ENCODE assay signal across 8 mouse cellular contexts in the genomic region with DNA sequence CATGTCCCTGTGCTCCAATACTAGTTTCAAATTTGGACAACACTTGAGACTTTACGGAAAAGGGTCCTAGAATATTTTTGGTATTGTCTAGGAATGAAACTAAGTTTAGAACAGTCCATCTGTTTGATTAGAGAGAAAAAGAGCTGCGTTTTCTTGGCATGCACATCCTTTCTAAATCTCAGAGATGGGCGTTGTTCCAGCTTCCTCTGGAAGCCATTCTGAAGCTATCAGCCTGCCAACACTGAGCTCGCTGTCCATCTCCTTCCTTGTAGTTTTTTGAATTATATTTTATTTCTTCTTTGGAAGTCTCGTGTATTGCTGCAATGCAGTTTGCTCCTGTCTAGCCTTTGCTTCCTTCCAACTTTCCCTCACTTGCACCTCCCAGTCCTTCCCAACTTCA. TPM values are rescaled to one million over a fixed set of nuclear protein-coding genes. Genes with fewer than 3 reads are reported as not detected.
DNase-seq lines count a peak whose midpoint lies in the region; ATAC-seq and TF ChIP-seq lines count a peak whose summit lies in the region.

No protein-coding gene starts in this region.

- H3K9me3 ChIP-seq in stomach, embryonic 16.5 days (replicated peaks; ENCODE audit: control insufficient read depth, low read length), result no peaks in the 10 kb centered on the region
- no peaks in the 10 kb centered on the region for H3K9me3 ChIP-seq in hindbrain, embryonic 11.5 days (ENCODE audit: control insufficient read depth, low read length)

- no peak overlapping the region for H3K4me2 ChIP-seq in stomach, embryonic 16.5 days (ENCODE audit: low read depth, low read length)
- H3K4me2 ChIP-seq in hindbrain, embryonic 11.5 days (replicated peaks; ENCODE audit: low read depth, low read length), result no peak overlapping the region

- no peak for TF ChIP-seq POLR2A in embryonic fibroblast, embryonic 13.5 days (IDR thresholded peaks at IDR 0.05; ENCODE audit: low read depth, low read length)

- peaks cover 6% of the 10 kb centered on the region; the same call in 1 of the 2 replicates for H3K4me1 ChIP-seq in embryonic fibroblast, embryonic 13.5 days (ENCODE audit: control insufficient read depth, insufficient read depth, low read length)
- H3K4me1 ChIP-seq in stomach, embryonic 16.5 days (ENCODE audit: control insufficient read depth, insufficient read depth, low read length), result peaks cover 21% of the 10 kb centered on the region
- H3K4me1 ChIP-seq in hindbrain, embryonic 11.5 days (replicated peaks; ENCODE audit: control insufficient read depth, insufficient read depth, low read length), result 0 out of 2 replicates have a peak, but pooled peaks cover 3% of the 10 kb centered on the region

- no peaks in the 10 kb centered on the region for H3K36me3 ChIP-seq in stomach, embryonic 16.5 days (ENCODE audit: control insufficient read depth, insufficient read depth, low read length)
- H3K36me3 ChIP-seq in hindbrain, embryonic 11.5 days (ENCODE audit: control insufficient read depth, insufficient read depth, low read length), result no peaks in the 10 kb centered on the region

- no peak overlapping the region for H3K9ac ChIP-seq in stomach, embryonic 16.5 days (ENCODE audit: low read length)
- no peak overlapping the region for H3K9ac ChIP-seq in hindbrain, embryonic 11.5 days (ENCODE audit: low read depth, low read length)

- peak; percentile 24 for DNase-seq in gastrocnemius, postnatal 10 days
- no peak for DNase-seq in gastrocnemius, postnatal 14 days
- DNase-seq in adipocyte (ENCODE audit: low spot score), result peak; percentile 65
- DNase-seq in layer of hippocampus, adult 9-11 months, result peak; percentile 65
- DNase-seq in hindbrain, embryonic 11.5 days (ENCODE audit: low spot score), result no peak

- intact Hi-C loops in gastrocnemius, postnatal 14 days (cut with DNase I; ENCODE audit: low total_unique reads), result no loop called here

- no peak overlapping the region for H3K4me3 ChIP-seq in embryonic fibroblast, embryonic 13.5 days (ENCODE audit: insufficient read depth, low read length)
- no peak overlapping the region for H3K4me3 ChIP-seq in stomach, embryonic 16.5 days (replicated peaks; ENCODE audit: low read length)
- no peak overlapping the region for H3K4me3 ChIP-seq in hindbrain, embryonic 11.5 days (ENCODE audit: low read depth, low read length)

- no peak for TF ChIP-seq CTCF in embryonic fibroblast, embryonic 13.5 days (IDR thresholded peaks at IDR 0.05; ENCODE audit: borderline replicate concordance, insufficient read depth, low read length)

- no peak for ATAC-seq in stomach, embryonic 16.5 days (ENCODE audit: insufficient read depth, low FRiP score)
- ATAC-seq in hindbrain, embryonic 11.5 days (ENCODE audit: low FRiP score), result no peak
- no peak for ATAC-seq in monocyte, adult 5-6 weeks (replicated peaks; ENCODE audit: insufficient number of reproducible peaks, low FRiP score, low TSS enrichment, poor library complexity, severe bottlenecking)

- H3K27me3 ChIP-seq in stomach, embryonic 16.5 days (ENCODE audit: control insufficient read depth, insufficient read depth, low read length), result no peaks in the 10 kb centered on the region
- no peaks in the 10 kb centered on the region for H3K27me3 ChIP-seq in hindbrain, embryonic 11.5 days (ENCODE audit: control insufficient read depth, insufficient read depth, low read length)

- WGBS in stomach, embryonic 16.5 days, result 35% methylated on average over 5 of the region's 5 CpGs
- 94% methylated on average over 5 of the region's 5 CpGs for WGBS in hindbrain, embryonic 11.5 days

- H3K27ac ChIP-seq in embryonic fibroblast, embryonic 13.5 days (ENCODE audit: insufficient read depth, low read length), result peak overlapping the region; percentile 58; the same call in 1 of the 2 replicates
- peak overlapping the region; percentile 67 for H3K27ac ChIP-seq in stomach, embryonic 16.5 days (ENCODE audit: low read length)
- no peak overlapping the region for H3K27ac ChIP-seq in hindbrain, embryonic 11.5 days (ENCODE audit: low read depth, low read length)

RNA-seq across cellular contexts. Expression of gene Mtmr2, which starts 53.9 kb away (rescaled TPM):
- total RNA-seq in gastrocnemius, postnatal 10 days (2021), result 10 to 100 TPM; 29.0 to 31.5 TPM
- total RNA-seq in gastrocnemius, postnatal 14 days (2021), result 10 to 100 TPM; 23.0 to 24.4 TPM
- polyA plus RNA-seq in embryonic fibroblast, embryonic 13.5 days (2011; ENCODE audit: insufficient read length, low read depth, missing spikeins), result 70.0 and 80.8 TPM in 2 replicates
- 65.7 and 70.4 TPM in 2 replicates for polyA plus RNA-seq in stomach, embryonic 16.5 days (2015; fragmentation: Nextera tagmentation; extraction: Ambion mirVana)
- 79.1 and 79.3 TPM in 2 replicates for polyA plus RNA-seq in hindbrain, embryonic 11.5 days (2014; fragmentation: Nextera tagmentation; extraction: Ambion mirVana)
- 38.3 to 63.6 TPM (median 63.5 TPM) in 3 replicates for total RNA-seq in monocyte, adult 5-6 weeks (2017)

Comparison
In these comparisons a context has a peak if more than half of its experiments do, and no peak if none do; other contexts are left out.
1. DNase-seq: peak in gastrocnemius, postnatal 10 days (single experiment), adipocyte (single experiment) and layer of hippocampus, adult 9-11 months (single experiment); none in gastrocnemius, postnatal 14 days (single experiment) and hindbrain, embryonic 11.5 days (single experiment).